8 mouse cellular contexts compared by ENCODE assay signal in genomic region chr3:136671940-136672278, GRCm38 (mm10). TPM values are rescaled to one million over a fixed set of nuclear protein-coding genes. Genes with fewer than 3 reads are reported as not detected.
DNase-seq lines count a peak whose midpoint lies in the region; ATAC-seq lines count a peak whose summit lies in the region.

No protein-coding gene starts in this region.

- H3K27me3 ChIP-seq in hindbrain, embryonic 12.5 days, result no peaks in the 10 kb centered on the region
- no peaks in the 10 kb centered on the region for H3K27me3 ChIP-seq in midbrain, embryonic 11.5 days (ENCODE audit: control insufficient read depth, insufficient read depth, low read length)

- intact Hi-C loops in gastrocnemius, postnatal 14 days (cut with DNase I; ENCODE audit: low total_unique reads), result no loop called here
- intact Hi-C loops in gastrocnemius, postnatal 36 days (cut with DNase I), result loop anchor here (5.0 to 10.0 kb wide), 2 partner anchors 50 to 193 kb away; no protein-coding TSS in a partner anchor

- H3K36me3 ChIP-seq in hindbrain, embryonic 12.5 days, result no peaks in the 10 kb centered on the region
- H3K36me3 ChIP-seq in midbrain, embryonic 11.5 days (ENCODE audit: control insufficient read depth, insufficient read depth, low read length), result no peaks in the 10 kb centered on the region

- no peaks in the 10 kb centered on the region for H3K9me3 ChIP-seq in hindbrain, embryonic 12.5 days (replicated peaks)
- H3K9me3 ChIP-seq in midbrain, embryonic 11.5 days (ENCODE audit: control insufficient read depth, low read length), result no peaks in the 10 kb centered on the region

- ATAC-seq in hindbrain, embryonic 12.5 days (ENCODE audit: low FRiP score), result no peak
- no peak for ATAC-seq in midbrain, embryonic 11.5 days (ENCODE audit: low FRiP score)

- peak overlapping the region; percentile 94 for H3K9ac ChIP-seq in hindbrain, embryonic 12.5 days
- H3K9ac ChIP-seq in midbrain, embryonic 11.5 days (ENCODE audit: low read length), result peak overlapping the region; percentile 88

- DNase-seq in gastrocnemius, postnatal 14 days, result peak; percentile 17
- no peak for DNase-seq in gastrocnemius, postnatal 36 days
- peak; percentile 11 for DNase-seq in thymus, postnatal 14 days
- DNase-seq in thymus, postnatal 0 days (ENCODE audit: low spot score), result no peak
- peak; percentile 93 for DNase-seq in midbrain, embryonic 11.5 days (ENCODE audit: low spot score, missing footprints)
- DNase-seq in right cerebral cortex, postnatal 10 days (ENCODE audit: low spot score in 2 of 2), result no peak
- no peak for DNase-seq in urinary bladder, postnatal 10 days (ENCODE audit: low spot score)

- peak overlapping the region; percentile 92 for H3K4me3 ChIP-seq in hindbrain, embryonic 12.5 days
- peak overlapping the region; percentile 89 for H3K4me3 ChIP-seq in midbrain, embryonic 11.5 days (ENCODE audit: low read depth, low read length)

- H3K27ac ChIP-seq in hindbrain, embryonic 12.5 days, result peak overlapping the region; percentile 95
- H3K27ac ChIP-seq in midbrain, embryonic 11.5 days (ENCODE audit: low read depth, low read length), result no peak overlapping the region

- WGBS in hindbrain, embryonic 12.5 days, result 12% methylated on average over 4 of the region's 5 CpGs
- 16% methylated on average over 5 of the region's 5 CpGs for WGBS in midbrain, embryonic 11.5 days

- H3K4me1 ChIP-seq in hindbrain, embryonic 12.5 days, result peaks cover 33% of the 10 kb centered on the region
- peaks cover 6% of the 10 kb centered on the region; the same call in 1 of the 2 replicates for H3K4me1 ChIP-seq in midbrain, embryonic 11.5 days (ENCODE audit: control insufficient read depth, insufficient read depth, low read length)

- H3K4me2 ChIP-seq in hindbrain, embryonic 12.5 days (replicated peaks), result peak overlapping the region; percentile 62
- peak overlapping the region; percentile 85 for H3K4me2 ChIP-seq in midbrain, embryonic 11.5 days

RNA-seq across cellular contexts. Expression of gene Ppp3ca, which starts 2.0 kb away (rescaled TPM):
- total RNA-seq in gastrocnemius, postnatal 14 days (2021), result 100 to 1,000 TPM; 137 to 140 TPM
- total RNA-seq in gastrocnemius, postnatal 36 days (2021), result 100 to 1,000 TPM; 130 to 151 TPM
- 20.9 and 25.4 TPM in 2 replicates for polyA plus RNA-seq in thymus, postnatal 0 days (2015; fragmentation: Nextera tagmentation; extraction: Ambion mirVana)
- polyA plus RNA-seq in hindbrain, embryonic 12.5 days (2016; fragmentation: Nextera tagmentation; extraction: Ambion mirVana), result 127 and 145 TPM in 2 replicates
- polyA plus RNA-seq in midbrain, embryonic 11.5 days (2014; fragmentation: Nextera tagmentation; extraction: Ambion mirVana), result 57.8 and 61.1 TPM in 2 replicates

Comparison
In these comparisons a context has a peak if more than half of its experiments do, and no peak if none do; other contexts are left out.
1. DNase-seq: peak in gastrocnemius, postnatal 14 days (single experiment), thymus, postnatal 14 days (single experiment) and midbrain, embryonic 11.5 days (single experiment); none in gastrocnemius, postnatal 36 days (0 of 2), thymus, postnatal 0 days (single experiment), right cerebral cortex, postnatal 10 days (0 of 2) and urinary bladder, postnatal 10 days (single experiment).